Mouse (Mus musculus): ENCODE results near the gene Gm5935. TPM values are rescaled to one million over a fixed set of nuclear protein-coding genes. Genes with fewer than 3 reads are reported as not detected.

Gene Gm5935
- polyA plus RNA-seq (2021; fragmentation: Nextera tagmentation): not detected in 2 replicates
- long read RNA-seq, experiment 1: 0 reads
- long read RNA-seq, experiment 2: 0 reads

GRCm38 (mm10) chrX:24775064-24775463 is at the start of gene Gm5935:
Gene Gm5935, minus strand, starts transcription at chrX:24775164.

Other genes starting within 250 kb of the Gm5935 start
- gene Gm4297, start 200.3 kb downstream of the Gm5935 start, polyA plus RNA-seq (2021; fragmentation: Nextera tagmentation): not detected in 2 replicates